Mouse (Mus musculus): Measurements from ENCODE around the gene Cx3cr1.
A peak's percentile ranks its signal among the peaks of the same experiment; 100 is the strongest.

Cx3cr1 gene

GRCm38 (mm10) chr9:119976704-119977556 lies 92.7 kb downstream of the Cx3cr1 start:
- DNase-seq (ENCODE audit: low read depth, low spot score), result no peak

- DNase-seq (ENCODE audit: low read depth, low spot score), result no peak
Measured at GRCm38 (mm10) chr9:119975286-119975685, 94.4 kb downstream of the Cx3cr1 start.

- no peak for DNase-seq (ENCODE audit: low read depth, low spot score)
Measured at GRCm38 (mm10) chr9:119974609-119975008, 95.1 kb downstream of the Cx3cr1 start.

- no peak for DNase-seq (ENCODE audit: low read depth, low spot score)
Measured at GRCm38 (mm10) chr9:119973869-119974520, 95.7 kb downstream of the Cx3cr1 start.

- no peak for DNase-seq (ENCODE audit: low read depth, low spot score)
Measured at GRCm38 (mm10) chr9:119973281-119973680, 96.4 kb downstream of the Cx3cr1 start.

- no peak for DNase-seq (ENCODE audit: low read depth, low spot score)
Measured at GRCm38 (mm10) chr9:119972582-119972981, 97.1 kb downstream of the Cx3cr1 start.

GRCm38 (mm10) chr9:119972166-119972565 lies 97.5 kb downstream of the Cx3cr1 start:
- no peak for DNase-seq (ENCODE audit: low read depth, low spot score)

- no peak for DNase-seq (ENCODE audit: low read depth, low spot score)
Measured at GRCm38 (mm10) chr9:119970763-119971656, 98.7 kb downstream of the Cx3cr1 start.

- DNase-seq (ENCODE audit: low read depth, low spot score), result no peak
Measured at GRCm38 (mm10) chr9:119970221-119970620, 99.5 kb downstream of the Cx3cr1 start.

- no peak for DNase-seq (ENCODE audit: low read depth, low spot score)
Measured at GRCm38 (mm10) chr9:119969811-119970210, 99.9 kb downstream of the Cx3cr1 start.

GRCm38 (mm10) chr9:119966221-119966910 lies 103.3 kb downstream of the Cx3cr1 start:
- no peak for DNase-seq (ENCODE audit: low read depth, low spot score)

- no peak for DNase-seq (ENCODE audit: low read depth, low spot score)
Measured at GRCm38 (mm10) chr9:119965186-119965585, 104.5 kb downstream of the Cx3cr1 start.

GRCm38 (mm10) chr9:119964206-119964605 lies 105.5 kb downstream of the Cx3cr1 start:
- DNase-seq (ENCODE audit: low read depth, low spot score), result no peak

- DNase-seq (ENCODE audit: low read depth, low spot score), result no peak
Measured at GRCm38 (mm10) chr9:119962987-119963667, 106.6 kb downstream of the Cx3cr1 start.

- DNase-seq (ENCODE audit: low read depth, low spot score), result no peak
Measured at GRCm38 (mm10) chr9:119962216-119962615, 107.5 kb downstream of the Cx3cr1 start.

- DNase-seq (ENCODE audit: low read depth, low spot score), result no peak
Measured at GRCm38 (mm10) chr9:119958835-119959234, 110.8 kb downstream of the Cx3cr1 start.

- no peak for DNase-seq (ENCODE audit: low read depth, low spot score)
Measured at GRCm38 (mm10) chr9:119951388-119951787, 118.3 kb downstream of the Cx3cr1 start.

- DNase-seq (ENCODE audit: low read depth, low spot score), result no peak
Measured at GRCm38 (mm10) chr9:119950434-119950833, 119.2 kb downstream of the Cx3cr1 start.

GRCm38 (mm10) chr9:119948804-119949203 lies 120.9 kb downstream of the Cx3cr1 start:
- DNase-seq (ENCODE audit: low read depth, low spot score), result no peak

- peak; percentile 6 for DNase-seq (ENCODE audit: low read depth, low spot score)
Measured at GRCm38 (mm10) chr9:119945173-119945900, 124.3 kb downstream of the Cx3cr1 start.

Measured in c-Kit-negative CD71-positive TER-119-positive erythroid progenitor cells, embryonic 14.5 days (primary cell).